Mouse (Mus musculus) kidney, embryonic 14.5 days (tissue): ENCODE results near the gene Srl. TPM values are rescaled to one million over a fixed set of nuclear protein-coding genes. Genes with fewer than 3 reads are reported as not detected.
A peak's percentile ranks its signal among the peaks of the same experiment; 100 is the strongest.
"Not testable (repeated sequence)": the region's sequence is repeated elsewhere in the genome, so short reads cannot be mapped to it uniquely, and the experiment has no call there.

Source experiments
- ATAC-seq: fragments of 200-750 bp; cut with Nextera tagmentation; 2 replicates; pipeline ENCODE4 v1.8.0; 2017; ENCODE audit warnings: moderate number of reproducible peaks, mild to moderate bottlenecking, moderate TSS enrichment, moderate library complexity; ENCODE audit not compliant: low FRiP score, low TSS enrichment
- H3K27ac ChIP-seq: fragments of 300-500 bp; sonication (generic); 2 replicates; pipeline ENCODE4 v1.5.1; 2014; ENCODE audit warnings: low read depth, mild to moderate bottlenecking, low read length, moderate library complexity, mixed read lengths
- H3K27me3 ChIP-seq: fragments of 300-500 bp; sonication (generic); 2 replicates; pipeline ENCODE4 v1.6.1; 2014; ENCODE audit warnings: mild to moderate bottlenecking, low read length; ENCODE audit not compliant: control insufficient read depth, insufficient read depth
- H3K36me3 ChIP-seq: fragments of 300-500 bp; sonication (generic); 2 replicates; pipeline ENCODE4 v1.6.1; 2014; ENCODE audit warnings: low read length, mixed read lengths; ENCODE audit not compliant: control insufficient read depth, insufficient read depth
- H3K4me1 ChIP-seq: fragments of 300-500 bp; sonication (generic); 2 replicates; pipeline ENCODE4 v1.6.1; 2014; ENCODE audit warnings: low read length, mixed read lengths; ENCODE audit not compliant: control insufficient read depth, insufficient read depth
- H3K4me2 ChIP-seq: fragments of 300-500 bp; sonication (generic); replicated peaks from 2 replicates; pipeline ENCODE4 v1.6.1; 2014; ENCODE audit warnings: low read depth, mild to moderate bottlenecking, low read length
- H3K4me3 ChIP-seq: fragments of 300-500 bp; sonication (generic); 2 replicates; pipeline ENCODE4 v1.5.1; 2014; ENCODE audit warnings: mild to moderate bottlenecking, low read length
- H3K9ac ChIP-seq: fragments of 300-500 bp; sonication (generic); 2 replicates; pipeline ENCODE4 v1.6.1; 2014; ENCODE audit warnings: low read depth, mild to moderate bottlenecking, low read length, moderate library complexity
- H3K9me3 ChIP-seq: fragments of 300-500 bp; sonication (generic); 2 replicates; pipeline ENCODE4 v1.6.1; 2016; ENCODE audit warnings: low read length; ENCODE audit not compliant: control insufficient read depth
- whole genome bisulfite sequencing: fragments of 180-500 bp; shearing (Covaris S2); extraction: QIAGEN DNeasy Blood & Tissue Kit; methylation state at CpG from one replicate; pipeline ENCODE4 v1.1.7; 2014; 5-methylcytosine and 5-hydroxymethylcytosine counted together
- polyA plus RNA-seq: library from polyadenylated mRNA; unstranded; fragments of >200 nt; fragmentation: Nextera tagmentation; extraction: Ambion mirVana; gene quantifications from 2 replicates; pipeline ENCODE4 v1.2.1, GENCODE M21; 2014

Srl gene
- 7.7 and 21.1 TPM in 2 replicates for polyA plus RNA-seq

GRCm38 (mm10) chr16:4541501-4542198 lies at the start of gene Srl:
Gene Srl (minus strand): TSS chr16:4541816.
- Histone ChIP-seq H3K27ac (0 out of 2 replicates have a peak within 1 kb of the TSS, but pooled peaks have one; percentile 24), H3K9ac (peak within 1 kb of the TSS; percentile 64), H3K4me1 (no peaks in the 10 kb centered on the region), H3K4me2 (peak within 1 kb of the TSS; percentile 55), H3K27me3 (no peaks in the 10 kb centered on the region), H3K36me3 (peaks cover 20% of the 10 kb centered on the region), H3K4me3 (peak within 1 kb of the TSS; percentile 50), H3K9me3 (no peaks in the 10 kb centered on the region)
- WGBS, result 1% methylated on average over 43 of the region's 43 CpGs
- ATAC-seq, result peak; percentile 98

GRCm38 (mm10) chr16:4590236-4590635 lies 48.6 kb upstream of the Srl start:
- Histone ChIP-seq H3K36me3 (peaks cover 6% of the 10 kb centered on the region), H3K27ac (no peak overlapping the region), H3K4me1 (peaks cover 22% of the 10 kb centered on the region), H3K9me3 (no peaks in the 10 kb centered on the region), H3K9ac (no peak overlapping the region), H3K4me2 (no peak overlapping the region), H3K4me3 (no peak overlapping the region), H3K27me3 (no peaks in the 10 kb centered on the region)
- 94% methylated on average over 9 of the region's 9 CpGs for WGBS
- no peak for ATAC-seq

DNA sequence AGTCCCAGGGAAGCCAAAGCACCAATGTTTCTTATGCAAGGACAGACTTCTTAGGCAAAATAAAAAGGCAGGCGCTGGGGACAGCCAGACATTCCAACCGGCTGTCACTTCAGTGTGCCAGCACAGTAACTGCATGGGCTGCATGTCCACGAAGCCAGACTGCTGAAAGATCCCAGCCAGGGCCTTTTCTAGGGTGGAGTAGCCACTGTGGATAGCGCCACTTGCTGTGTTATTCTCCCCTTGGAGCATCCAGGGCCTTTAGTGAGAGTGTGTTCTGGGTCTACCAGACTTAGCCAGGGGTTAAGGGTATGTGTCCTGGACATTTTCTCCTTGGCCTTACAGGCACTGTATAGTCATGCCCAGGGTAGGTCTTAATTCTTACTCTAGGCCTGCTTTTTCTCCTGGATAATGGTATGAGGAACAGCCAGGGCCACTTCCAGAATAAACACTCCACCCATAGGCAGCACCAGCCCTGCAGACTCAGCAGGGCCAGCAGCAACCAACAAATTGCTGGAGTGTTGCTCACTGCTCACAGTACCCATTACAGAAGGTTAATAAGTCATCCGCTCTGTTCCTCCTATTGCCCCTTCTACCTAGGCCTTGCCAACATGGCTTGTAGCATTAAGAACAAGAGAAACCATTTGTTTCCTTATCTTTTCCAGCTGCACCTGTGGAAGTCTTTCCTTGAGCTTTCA lies 46.0 kb upstream of the Srl start:
- Histone ChIP-seq H3K4me1 (peaks cover 16% of the 10 kb centered on the region), H3K27ac (peak overlapping the region; percentile 91), H3K27me3 (no peaks in the 10 kb centered on the region), H3K9me3 (no peaks in the 10 kb centered on the region), H3K36me3 (peaks cover 6% of the 10 kb centered on the region), H3K4me3 (no peak overlapping the region), H3K9ac (no peak overlapping the region; the same call in 1 of the 2 replicates), H3K4me2 (no peak overlapping the region)
- WGBS, result 63% methylated on average over 5 of the region's 5 CpGs
- ATAC-seq, result no peak

DNA sequence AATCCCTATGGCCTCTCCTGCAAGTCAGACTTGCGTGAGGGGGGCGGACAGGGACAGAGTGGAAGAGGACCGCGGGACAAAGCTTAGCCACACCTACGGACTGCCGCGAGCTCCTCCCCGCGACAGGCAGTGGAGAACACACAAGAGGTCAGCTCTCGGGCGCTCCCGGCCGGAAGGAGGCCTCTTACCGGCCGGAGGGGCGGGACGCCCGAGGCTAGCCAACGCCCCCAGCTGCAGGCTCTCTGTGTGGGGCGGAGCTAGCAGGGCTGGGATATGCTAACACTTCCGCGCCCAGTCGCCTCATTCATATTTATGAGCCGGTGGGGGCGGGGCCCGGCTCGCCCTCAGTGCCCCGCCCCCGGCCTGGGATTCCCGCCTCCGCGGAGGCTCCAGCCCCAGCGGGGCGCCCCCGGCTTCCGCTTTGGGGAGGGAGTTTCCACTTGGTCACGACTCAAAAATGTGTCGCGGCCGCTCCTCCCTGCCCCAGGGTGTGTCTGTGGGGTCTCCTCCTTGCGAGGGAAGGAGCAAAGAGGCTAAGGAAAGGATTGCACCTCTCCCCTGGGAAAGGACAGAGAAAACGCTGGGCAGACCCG lies 45.0 kb upstream of the Srl start:
- peak overlapping the region; percentile 56 for H3K9ac ChIP-seq
- peaks cover 16% of the 10 kb centered on the region for H3K4me1 ChIP-seq
- WGBS, result under 1% methylated on average over 43 of the region's 43 CpGs
- peaks cover 6% of the 10 kb centered on the region for H3K36me3 ChIP-seq
- peak overlapping the region; percentile 91 for H3K27ac ChIP-seq
- H3K9me3 ChIP-seq, result no peaks in the 10 kb centered on the region
- no peaks in the 10 kb centered on the region for H3K27me3 ChIP-seq
- peak overlapping the region; percentile 54 for H3K4me2 ChIP-seq
- peak; percentile 98 for ATAC-seq
- peak overlapping the region; percentile 39 for H3K4me3 ChIP-seq

GRCm38 (mm10) chr16:4585642-4586530 lies 44.3 kb upstream of the Srl start:
- peak; percentile 34 for ATAC-seq
- H3K9ac ChIP-seq, result peak overlapping the region; percentile 56; the same call in 1 of the 2 replicates
- peak overlapping the region; percentile 39 for H3K4me3 ChIP-seq
- peak overlapping the region; percentile 54 for H3K4me2 ChIP-seq
- H3K27me3 ChIP-seq, result no peaks in the 10 kb centered on the region
- 9% methylated on average over 14 of the region's 14 CpGs for WGBS
- H3K27ac ChIP-seq, result peak overlapping the region; percentile 91
- H3K4me1 ChIP-seq, result peaks cover 16% of the 10 kb centered on the region
- no peaks in the 10 kb centered on the region for H3K9me3 ChIP-seq
- peaks cover 3% of the 10 kb centered on the region for H3K36me3 ChIP-seq

GRCm38 (mm10) chr16:4584438-4584837 lies 42.8 kb upstream of the Srl start:
- Histone ChIP-seq H3K27me3 (no peaks in the 10 kb centered on the region), H3K4me3 (no peak overlapping the region), H3K4me1 (peaks cover 16% of the 10 kb centered on the region), H3K4me2 (no peak overlapping the region), H3K36me3 (no peaks in the 10 kb centered on the region), H3K9ac (no peak overlapping the region), H3K27ac (no peak overlapping the region), H3K9me3 (no peaks in the 10 kb centered on the region)
- 86% methylated on average over 5 of the region's 5 CpGs for WGBS
- ATAC-seq, result no peak

- no peak for ATAC-seq
- no peaks in the 10 kb centered on the region for H3K27me3 ChIP-seq
- no peak overlapping the region for H3K9ac ChIP-seq
- 83% methylated on average over 3 of the region's 3 CpGs for WGBS
- H3K4me2 ChIP-seq, result no peak overlapping the region
- H3K4me3 ChIP-seq, result no peak overlapping the region
- peaks cover 16% of the 10 kb centered on the region for H3K4me1 ChIP-seq
- H3K27ac ChIP-seq, result no peak overlapping the region
- no peaks in the 10 kb centered on the region for H3K9me3 ChIP-seq
- H3K36me3 ChIP-seq, result no peaks in the 10 kb centered on the region
Observed at GRCm38 (mm10) chr16:4583807-4584206, 42.2 kb upstream of the Srl start.

- H3K4me2 ChIP-seq, H3K27ac ChIP-seq, H3K36me3 ChIP-seq, H3K27me3 ChIP-seq, H3K9me3 ChIP-seq, H3K9ac ChIP-seq, H3K4me3 ChIP-seq, H3K4me1 ChIP-seq, ATAC-seq: not testable (repeated sequence)
- 98% methylated on average over 3 of the region's 4 CpGs for WGBS
Observed at GRCm38 (mm10) chr16:4581179-4581578, 39.6 kb upstream of the Srl start.
